Mouse (Mus musculus) v-Abl transformed pro-B cells (cell line): ENCODE data around the gene Tctn3.

Source experiments
- in situ Hi-C, 2 experiments: fragments of 400-800 bp; cut with MboI; formaldehyde crosslinking; loops; one replicate each; pipeline ENCODE4 v1.15.1; 2025; ENCODE audit not compliant: unreplicated experiment in 2 of 2

Gene Tctn3

GRCm38 (mm10) chr19:40611830-40612506 is at the start of gene Tctn3, which contains the start of gene Entpd1:
Gene Tctn3 (minus strand): TSS chr19:40612233.
Gene Entpd1 (plus strand): TSS chr19:40612366.
- in situ Hi-C loops: loop anchor here (5.0 to 25.0 kb wide), 3 partner anchors 45 to 300 kb away; no protein-coding TSS in a partner anchor

- in situ Hi-C loops: no loop called here
These were observed 49.1 kb upstream of the Tctn3 start for GRCm38 (mm10) chr19:40661108-40661507.

DNA sequence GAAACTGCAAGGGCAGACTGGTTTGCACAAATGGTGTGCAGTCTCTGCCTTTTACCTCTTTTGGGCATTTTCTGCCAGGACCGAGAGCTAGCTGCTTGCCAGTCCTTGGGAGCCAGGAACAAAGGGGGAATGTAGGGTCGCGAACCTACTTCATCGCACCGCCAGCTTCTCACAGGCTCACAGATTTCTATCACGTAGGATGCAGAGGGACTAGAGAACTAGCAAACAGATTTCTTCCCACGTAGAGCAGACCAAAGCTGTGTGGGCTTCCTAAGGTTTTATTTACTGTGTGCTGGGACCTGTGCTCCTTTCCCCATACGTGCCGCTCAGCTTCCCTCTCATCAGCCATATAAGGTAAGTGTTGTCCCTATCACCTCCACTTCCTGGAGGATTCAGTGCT is 48.5 kb upstream of the Tctn3 start:
- in situ Hi-C loops: no loop called here

DNA sequence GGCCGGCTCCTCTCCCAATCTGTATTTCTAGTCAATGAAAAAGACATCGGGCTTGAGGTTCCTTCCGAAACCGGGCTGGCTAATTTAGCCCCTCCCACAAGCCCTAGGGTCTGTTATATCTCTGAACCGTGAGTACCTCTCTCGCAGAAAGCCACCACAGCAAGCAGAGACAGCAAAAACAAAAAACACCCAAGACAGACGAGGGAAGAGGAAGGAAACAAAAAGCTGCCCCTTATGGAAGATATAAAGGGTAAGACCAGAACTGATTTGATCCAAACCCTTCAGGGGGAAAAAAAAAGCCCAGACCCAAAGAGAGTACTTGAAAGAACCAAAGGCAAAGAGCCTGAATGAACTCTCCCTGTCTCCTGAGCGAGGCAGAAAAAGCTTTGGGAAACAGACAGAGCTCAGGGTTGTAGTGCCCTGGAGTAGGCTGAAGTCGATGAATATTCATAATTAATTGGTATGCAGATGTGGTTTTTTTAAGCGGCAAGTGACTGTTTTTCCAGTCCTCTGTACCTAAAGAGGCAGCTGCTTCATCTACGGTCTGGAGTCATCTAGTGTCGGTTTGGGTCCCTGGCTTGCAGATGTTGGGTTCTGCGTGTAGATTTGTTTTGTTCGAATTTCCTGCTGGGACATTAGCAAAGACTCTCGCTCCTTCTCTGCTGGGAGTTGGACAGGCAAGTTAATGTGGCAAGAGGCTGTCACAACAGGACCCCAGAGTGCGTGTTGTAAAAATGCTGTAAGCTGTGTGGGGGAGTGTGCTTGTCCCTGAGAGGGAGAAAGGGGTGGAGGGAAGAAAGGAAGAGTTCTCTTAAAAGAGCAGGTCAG is 47.8 kb upstream of the Tctn3 start:
- in situ Hi-C loops: loop anchor here (5.0 to 10.0 kb wide), 2 partner anchors 48 to 55 kb away; partner anchors contain the start of genes Entpd1 (in 1 of the 2) and Tctn3 (in 1 of the 2)

GRCm38 (mm10) chr19:40658935-40659334 is 46.9 kb upstream of the Tctn3 start:
- in situ Hi-C loops: loop anchor here (5.0 to 10.0 kb wide), 2 partner anchors 47 to 56 kb away; partner anchors contain the start of genes Entpd1 (in 1 of the 2) and Tctn3 (in 1 of the 2)

DNA sequence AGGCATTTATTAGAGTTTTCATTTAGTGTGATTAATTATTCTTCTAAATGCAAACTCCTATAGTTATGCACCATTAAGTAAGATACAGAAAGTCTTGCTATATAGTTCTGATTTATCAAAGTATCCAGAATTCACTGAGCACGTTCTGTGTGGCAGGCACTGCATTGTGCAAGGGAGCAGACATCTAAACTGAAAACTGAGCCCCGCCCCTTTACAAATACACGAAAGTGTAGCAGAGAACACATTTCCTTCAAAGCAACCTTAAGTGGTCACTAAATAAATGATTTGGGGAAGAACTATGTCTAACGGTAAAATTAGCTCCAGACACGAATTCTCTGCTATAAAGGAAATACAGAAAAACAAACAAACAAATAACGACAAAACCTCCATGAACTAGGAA is 46.2 kb upstream of the Tctn3 start:
- in situ Hi-C loops: loop anchor here (5.0 to 10.0 kb wide), 2 partner anchors 46 to 57 kb away; partner anchors contain the start of genes Entpd1 (in 1 of the 2) and Tctn3 (in 1 of the 2)

DNA sequence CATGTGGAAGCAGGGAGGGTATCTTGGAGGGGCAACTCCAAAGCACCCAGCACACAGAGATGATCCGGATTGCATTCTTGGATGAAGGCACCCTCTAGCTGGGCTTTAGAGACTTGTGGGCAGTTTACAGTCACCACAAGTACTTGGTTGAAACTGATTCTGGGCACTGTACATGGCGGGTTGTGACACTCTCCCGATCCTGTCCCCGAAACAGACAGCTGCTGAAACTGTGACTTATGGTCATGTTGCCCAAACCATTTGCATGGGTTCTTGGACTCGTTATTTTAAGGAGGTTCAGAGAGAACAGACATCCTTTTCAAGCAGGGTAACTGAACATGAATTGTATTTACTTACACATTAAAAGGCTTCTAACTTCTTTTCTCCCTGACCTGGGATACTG is 44.2 kb upstream of the Tctn3 start:
- in situ Hi-C loops: loop anchor here (5.0 to 10.0 kb wide), 2 partner anchors 44 to 59 kb away; partner anchors contain the start of genes Entpd1 (in 1 of the 2) and Tctn3 (in 1 of the 2)

DNA sequence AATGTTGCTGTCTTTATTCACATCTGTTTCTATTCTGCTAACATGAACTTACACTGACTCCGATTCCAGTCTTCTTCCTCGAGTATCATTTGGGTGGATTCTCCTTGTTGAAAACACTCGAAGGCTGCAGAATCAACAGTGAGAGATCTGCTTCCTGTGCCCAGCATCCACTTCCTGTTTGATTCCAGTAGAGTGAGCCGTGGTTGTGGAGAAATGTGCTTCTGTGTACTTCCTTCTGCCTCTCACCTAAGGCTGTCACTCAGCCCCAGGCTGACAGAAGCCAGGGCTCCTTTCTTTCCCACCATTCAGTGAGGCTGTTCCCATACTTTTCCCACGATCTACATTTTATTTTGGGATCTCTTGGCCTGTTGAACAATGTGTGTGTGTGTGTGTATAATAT is 38.1 kb upstream of the Tctn3 start:
- in situ Hi-C loops: loop anchor here in 1 of 2 experiments (10.0 kb wide), 1 partner anchor 65 kb away; no protein-coding TSS in a partner anchor

- in situ Hi-C loops: no loop called here
These were observed 35.5 kb upstream of the Tctn3 start for GRCm38 (mm10) chr19:40647319-40648158.

DNA sequence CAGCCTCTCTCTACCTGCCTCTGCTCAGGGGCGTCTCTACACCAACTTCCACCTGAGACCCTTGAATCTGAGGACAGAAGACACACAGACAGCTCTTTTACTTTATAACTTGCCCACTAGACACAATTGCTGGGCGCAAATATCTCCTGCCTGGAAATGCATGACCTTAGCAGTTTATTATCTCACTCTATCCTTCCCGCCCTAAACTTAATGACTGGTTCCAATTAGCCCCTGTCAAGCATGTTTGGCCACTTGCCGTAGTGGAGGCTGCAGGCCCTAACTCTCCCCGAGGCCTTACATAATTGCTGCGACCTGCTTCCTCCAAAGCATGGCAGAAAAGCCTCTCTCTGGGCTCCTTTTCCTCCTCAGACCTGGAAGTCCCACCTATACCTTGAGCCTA is 34.3 kb upstream of the Tctn3 start:
- in situ Hi-C loops: no loop called here

DNA sequence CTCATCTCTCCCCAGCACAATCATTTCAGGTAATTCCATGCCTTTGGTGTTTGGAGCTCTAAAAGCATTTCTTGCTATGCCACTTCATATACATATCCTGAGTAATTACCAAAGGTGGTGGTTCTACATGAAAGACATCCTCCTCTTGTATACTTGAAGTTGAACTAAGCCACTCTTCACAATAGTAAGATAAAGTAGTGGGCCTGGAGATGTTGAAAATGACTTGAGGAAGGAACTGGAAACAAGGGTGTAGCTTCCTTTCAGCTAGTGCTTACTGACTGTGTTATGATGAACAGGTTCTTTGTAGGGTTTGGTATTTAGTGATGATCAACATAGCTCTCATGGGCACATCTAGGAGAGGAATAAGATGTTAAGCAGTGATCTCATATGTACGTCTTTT is 31.8 kb upstream of the Tctn3 start:
- in situ Hi-C loops: no loop called here

GRCm38 (mm10) chr19:40640799-40641198 is 28.8 kb upstream of the Tctn3 start:
- in situ Hi-C loops: no loop called here

- in situ Hi-C loops: no loop called here
These were observed 27.8 kb upstream of the Tctn3 start for GRCm38 (mm10) chr19:40639729-40640304.

GRCm38 (mm10) chr19:40638582-40638981 is 26.5 kb upstream of the Tctn3 start:
- in situ Hi-C loops: no loop called here

DNA sequence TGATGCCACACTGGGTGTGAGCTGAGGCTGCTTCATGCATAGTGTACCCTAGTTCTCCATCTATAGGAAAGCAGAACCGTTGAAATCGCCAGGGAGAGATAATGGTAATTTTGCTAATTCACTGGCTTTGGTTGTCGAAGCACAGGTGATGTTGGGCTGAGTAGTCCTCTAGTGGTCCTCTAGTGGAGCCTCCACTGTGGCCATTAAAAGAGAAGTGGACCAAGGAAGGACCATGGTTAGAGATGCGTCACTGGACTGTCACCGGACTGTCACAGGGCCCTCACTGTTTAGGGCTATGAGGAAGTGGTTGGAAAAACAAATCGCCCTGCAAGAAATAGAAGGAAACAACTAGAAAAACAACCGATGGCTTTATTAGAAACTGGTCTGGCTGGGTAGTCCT is 25.6 kb upstream of the Tctn3 start:
- in situ Hi-C loops: no loop called here

- in situ Hi-C loops: no loop called here
These were observed 25.1 kb upstream of the Tctn3 start for GRCm38 (mm10) chr19:40637091-40637490.

GRCm38 (mm10) chr19:40633144-40633543 is 21.1 kb upstream of the Tctn3 start:
- in situ Hi-C loops: no loop called here

DNA sequence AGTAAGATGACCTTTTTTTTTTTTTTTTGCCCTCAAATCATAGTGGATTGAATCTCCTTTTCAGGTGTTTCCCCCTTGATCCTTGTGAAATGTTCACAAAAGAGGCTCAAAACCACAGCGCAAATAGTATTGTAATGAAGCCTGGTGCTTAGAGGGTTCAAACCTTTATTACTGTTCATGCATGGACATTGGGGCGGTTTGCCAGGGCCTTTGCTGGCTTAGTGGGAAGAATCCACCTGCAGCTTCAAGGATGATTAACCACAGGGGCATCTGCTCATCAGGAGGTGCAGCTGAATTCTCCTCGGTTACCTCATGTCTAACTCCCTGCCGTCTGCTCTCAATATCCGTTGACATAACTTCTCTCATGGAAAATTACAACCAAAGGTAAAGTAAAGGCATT is 20.6 kb upstream of the Tctn3 start:
- in situ Hi-C loops: no loop called here

GRCm38 (mm10) chr19:40632193-40632592 is 20.2 kb upstream of the Tctn3 start:
- in situ Hi-C loops: no loop called here

DNA sequence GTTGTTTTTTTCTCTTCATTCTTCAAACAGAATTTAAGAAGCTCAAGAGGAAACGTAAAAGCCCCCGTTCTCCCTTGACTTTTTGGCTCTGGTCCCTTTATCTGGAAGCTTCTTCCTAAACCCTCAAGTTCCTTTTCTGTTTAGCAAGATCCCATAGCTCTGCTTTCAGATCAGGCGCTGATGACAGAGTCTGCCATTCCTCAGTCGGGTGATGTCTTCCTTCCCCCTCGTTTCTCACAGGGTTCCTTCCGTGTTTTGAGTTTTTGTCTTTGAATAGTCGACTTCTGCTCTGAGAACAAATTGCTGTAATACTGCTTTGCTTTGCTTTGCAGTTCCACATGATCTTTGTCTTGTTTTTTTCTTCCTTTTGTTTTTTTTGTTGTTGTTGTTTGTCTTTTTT is 18.6 kb upstream of the Tctn3 start:
- in situ Hi-C loops: no loop called here
